Mouse (Mus musculus) midbrain, embryonic 11.5 days (tissue): ENCODE results near the gene Cdhr3. TPM values are rescaled to one million over a fixed set of nuclear protein-coding genes. Genes with fewer than 3 reads are reported as not detected.

ENCODE experiments used
- ATAC-seq: fragments of 200-750 bp; cut with Nextera tagmentation; 2 replicates; pipeline ENCODE4 v1.8.0; 2017; ENCODE audit warnings: moderate TSS enrichment, moderate library complexity; ENCODE audit not compliant: low FRiP score
- DNase-seq: peaks from one replicate; pipeline ENCODE4 v3.0.0; 2015; ENCODE audit warnings: low spot score; ENCODE audit errors: missing footprints
- H3K27ac ChIP-seq: fragments of 300-500 bp; sonication (generic); 2 replicates; pipeline ENCODE4 v1.5.1; 2014; ENCODE audit warnings: low read depth, low read length
- H3K27me3 ChIP-seq: fragments of 300-500 bp; sonication (generic); 2 replicates; pipeline ENCODE4 v1.6.1; 2014; ENCODE audit warnings: mild to moderate bottlenecking, low read length, moderate library complexity, mixed read lengths; ENCODE audit not compliant: control insufficient read depth, insufficient read depth
- H3K36me3 ChIP-seq: fragments of 300-500 bp; sonication (generic); 2 replicates; pipeline ENCODE4 v1.6.1; 2014; ENCODE audit warnings: mild to moderate bottlenecking, low read length, moderate library complexity, mixed read lengths; ENCODE audit not compliant: control insufficient read depth, insufficient read depth
- H3K4me1 ChIP-seq: fragments of 300-500 bp; sonication (generic); 2 replicates; pipeline ENCODE4 v1.6.1; 2014; ENCODE audit warnings: low read length; ENCODE audit not compliant: control insufficient read depth, insufficient read depth
- H3K4me2 ChIP-seq: fragments of 300-500 bp; sonication (generic); 2 replicates; pipeline ENCODE4 v1.6.1; 2014; ENCODE audit warnings: mild to moderate bottlenecking, moderate library complexity
- H3K4me3 ChIP-seq: fragments of 300-500 bp; sonication (generic); 2 replicates; pipeline ENCODE4 v1.5.1; 2014; ENCODE audit warnings: low read depth, low read length
- H3K9ac ChIP-seq: fragments of 300-500 bp; sonication (generic); 2 replicates; pipeline ENCODE4 v1.6.1; 2014; ENCODE audit warnings: low read length
- H3K9me3 ChIP-seq: fragments of 300-500 bp; sonication (generic); 2 replicates; pipeline ENCODE4 v1.6.1; 2016; ENCODE audit warnings: low read length; ENCODE audit not compliant: control insufficient read depth
- WGBS: fragments of 180-500 bp; shearing (Covaris S2); extraction: QIAGEN DNeasy Blood & Tissue Kit; methylation state at CpG from one replicate; pipeline ENCODE4 v1.1.7; 2014; 5-methylcytosine and 5-hydroxymethylcytosine counted together
- polyA plus RNA-seq: library from polyadenylated mRNA; unstranded; fragments of >200 nt; fragmentation: Nextera tagmentation; extraction: Ambion mirVana; gene quantifications from 2 replicates; pipeline ENCODE4 v1.2.1, GENCODE M21; 2014

Cdhr3 gene
- polyA plus RNA-seq, 1 experiment from 2014 or later, result not detected

DNA sequence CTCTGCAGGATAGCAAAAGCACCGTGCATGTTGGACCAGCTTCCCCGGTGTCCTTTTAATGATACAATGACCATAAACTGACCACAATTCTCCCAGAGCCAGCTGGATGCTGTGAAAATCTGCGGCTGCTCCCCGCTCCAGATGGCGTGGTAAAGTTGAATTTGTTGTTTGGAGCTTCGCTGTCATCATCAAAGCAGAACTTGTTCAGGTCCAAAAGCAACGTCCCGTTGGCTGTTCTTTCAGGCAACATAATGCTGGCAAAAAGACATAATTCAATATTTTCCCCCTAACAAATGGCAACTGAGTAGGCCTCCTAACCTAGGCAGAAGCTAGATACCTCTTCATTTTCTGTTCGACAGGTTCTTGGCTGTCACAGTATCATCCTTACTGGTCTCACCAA is 39.4 kb downstream of the Cdhr3 start:
- Histone ChIP-seq H3K27me3 (no peaks in the 10 kb centered on the region), H3K36me3 (no peaks in the 10 kb centered on the region), H3K9me3 (no peaks in the 10 kb centered on the region), H3K4me3 (no peak overlapping the region), H3K9ac (no peak overlapping the region), H3K27ac (no peak overlapping the region), H3K4me2 (no peak overlapping the region), H3K4me1 (peaks cover 6% of the 10 kb centered on the region)
- ATAC-seq, result no peak
- 90% methylated on average over 9 of the region's 9 CpGs for WGBS
- no peak for DNase-seq

- H3K9ac ChIP-seq, result no peak overlapping the region
- H3K27ac ChIP-seq, result no peak overlapping the region
- H3K4me3 ChIP-seq, result no peak overlapping the region
- no peaks in the 10 kb centered on the region for H3K36me3 ChIP-seq
- ATAC-seq, result no peak
- peaks cover 5% of the 10 kb centered on the region for H3K4me1 ChIP-seq
- no peak overlapping the region for H3K4me2 ChIP-seq
- no peaks in the 10 kb centered on the region for H3K9me3 ChIP-seq
- no peaks in the 10 kb centered on the region for H3K27me3 ChIP-seq
- peak; percentile 54 for DNase-seq
- 88% methylated on average over 3 of the region's 3 CpGs for WGBS
Observed at GRCm38 (mm10) chr12:33048391-33048790, 44.3 kb downstream of the Cdhr3 start.

GRCm38 (mm10) chr12:33046434-33046833 is 46.2 kb downstream of the Cdhr3 start:
- 81% methylated on average over 7 of the region's 7 CpGs for WGBS
- no peaks in the 10 kb centered on the region for H3K36me3 ChIP-seq
- peak; percentile 33; the same call in 1 of the 2 replicates for ATAC-seq

DNA sequence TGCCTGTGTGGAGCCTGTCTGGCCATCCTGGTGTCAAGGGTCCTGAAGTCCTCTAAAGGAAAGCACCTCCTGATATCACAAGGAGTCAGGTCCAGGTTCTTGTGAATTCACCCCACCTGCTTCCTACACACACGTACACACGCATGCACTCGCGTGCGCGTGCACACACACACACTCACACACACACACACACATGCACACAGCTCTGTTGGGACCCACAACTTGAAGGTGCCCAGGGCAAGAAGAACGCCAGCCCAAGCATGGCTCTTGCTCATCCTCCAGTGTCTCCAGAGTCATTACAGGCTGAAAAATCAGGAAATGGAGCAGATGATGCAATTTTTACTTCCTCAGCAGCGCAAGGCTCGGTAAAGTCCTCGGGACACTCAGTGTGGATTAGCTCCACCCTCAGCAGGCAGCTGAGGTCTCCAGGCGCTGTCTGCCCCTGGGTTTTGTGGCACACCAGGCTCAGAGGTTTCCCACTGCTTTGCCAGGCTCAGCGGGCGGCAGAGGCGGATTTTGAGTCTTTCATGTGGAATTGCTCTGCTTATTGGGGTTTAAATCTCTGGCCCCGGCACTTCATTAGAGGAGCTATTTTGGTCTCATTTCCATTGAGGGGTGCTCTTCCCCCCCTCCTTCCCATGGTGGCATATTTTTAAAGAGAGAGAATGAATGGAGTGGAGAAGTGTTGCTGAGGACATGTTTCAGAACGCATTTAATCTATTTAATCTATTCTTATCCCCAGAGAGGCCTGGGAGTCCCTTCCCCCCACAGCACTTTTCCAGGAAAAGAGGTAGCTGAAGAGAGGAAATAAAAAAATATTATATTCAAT is 46.9 kb downstream of the Cdhr3 start:
- H3K4me2 ChIP-seq, result no peak overlapping the region
- H3K4me1 ChIP-seq, result peaks cover 5% of the 10 kb centered on the region
- H3K36me3 ChIP-seq, result no peaks in the 10 kb centered on the region
- no peak overlapping the region for H3K9ac ChIP-seq
- H3K27me3 ChIP-seq, result no peaks in the 10 kb centered on the region
- H3K27ac ChIP-seq, result no peak overlapping the region
- ATAC-seq (0 out of 2 replicates have a peak, but pooled peaks have one; percentile 54), DNase-seq (peak; percentile 83)
- 46% methylated on average over 16 of the region's 16 CpGs for WGBS
- no peaks in the 10 kb centered on the region for H3K9me3 ChIP-seq
- H3K4me3 ChIP-seq, result no peak overlapping the region

More at GRCm38 (mm10) chr12:33046434-33046833, 46.2 kb downstream of the Cdhr3 start:
- Histone ChIP-seq H3K4me3 (no peak overlapping the region), H3K4me1 (peaks cover 5% of the 10 kb centered on the region), H3K9ac (no peak overlapping the region), H3K27ac (no peak overlapping the region), H3K27me3 (no peaks in the 10 kb centered on the region), H3K4me2 (no peak overlapping the region), H3K9me3 (no peaks in the 10 kb centered on the region)
- no peak for DNase-seq

DNA sequence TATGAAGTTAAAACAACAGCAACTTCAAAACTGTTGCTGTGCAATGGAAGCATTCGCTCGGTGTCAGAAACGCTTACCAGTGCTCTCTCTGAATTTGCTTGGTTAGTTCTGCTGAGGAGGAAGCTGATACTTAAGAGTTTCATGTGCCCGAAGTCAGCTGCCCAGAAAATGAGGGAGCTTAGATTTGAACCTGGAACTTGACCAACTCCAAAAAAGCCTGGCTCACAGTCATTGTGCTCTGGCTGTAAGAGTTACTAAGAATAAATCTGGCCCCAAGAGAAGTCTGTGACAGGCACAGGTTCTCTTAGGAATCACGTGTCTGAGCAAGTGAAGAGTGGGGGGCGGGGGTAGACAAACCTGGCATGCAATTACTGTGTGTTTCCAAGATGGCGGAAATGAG is 51.2 kb downstream of the Cdhr3 start:
- Histone ChIP-seq H3K27ac (no peak overlapping the region), H3K27me3 (no peaks in the 10 kb centered on the region), H3K4me3 (no peak overlapping the region), H3K36me3 (no peaks in the 10 kb centered on the region), H3K9ac (no peak overlapping the region), H3K4me2 (no peak overlapping the region), H3K9me3 (no peaks in the 10 kb centered on the region), H3K4me1 (peaks cover 9% of the 10 kb centered on the region)
- DNase-seq (no peak), ATAC-seq (no peak)
- WGBS, result 92% methylated on average over 7 of the region's 7 CpGs

DNA sequence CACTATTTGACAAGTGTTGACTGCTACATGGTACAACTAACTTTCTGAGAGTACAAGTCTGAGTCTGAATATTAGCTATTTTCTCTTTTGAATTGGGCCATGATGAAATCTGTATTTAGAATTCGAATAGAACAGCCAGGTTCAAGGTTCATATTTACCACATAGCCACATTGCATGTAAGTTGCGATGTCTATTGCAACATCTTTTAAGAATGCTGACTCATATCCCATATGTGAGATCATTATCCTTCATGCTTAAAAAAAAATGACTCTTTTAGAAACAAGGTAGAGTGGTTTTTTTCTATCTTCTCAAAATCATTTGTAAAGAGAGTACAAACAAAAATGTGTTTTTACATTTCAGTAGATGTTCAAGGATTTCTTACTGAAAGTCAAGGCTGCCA is 51.9 kb downstream of the Cdhr3 start:
- no peak for ATAC-seq
- 88% methylated on average over 2 of the region's 2 CpGs for WGBS
- peak; percentile 31 for DNase-seq

GRCm38 (mm10) chr12:33038676-33039075 is 54.0 kb downstream of the Cdhr3 start:
- Histone ChIP-seq H3K4me1 (peaks cover 18% of the 10 kb centered on the region), H3K9ac (no peak overlapping the region), H3K9me3 (no peaks in the 10 kb centered on the region), H3K36me3 (no peaks in the 10 kb centered on the region), H3K4me3 (no peak overlapping the region), H3K27ac (no peak overlapping the region), H3K4me2 (no peak overlapping the region), H3K27me3 (no peaks in the 10 kb centered on the region)
- DNase-seq, result peak; percentile 37
- no peak for ATAC-seq

More for the DNA sequence above, 51.9 kb downstream of the Cdhr3 start:
- H3K9me3 ChIP-seq, result no peaks in the 10 kb centered on the region
- H3K27ac ChIP-seq, result no peak overlapping the region
- no peaks in the 10 kb centered on the region for H3K36me3 ChIP-seq
- H3K4me2 ChIP-seq, result no peak overlapping the region
- no peak overlapping the region for H3K4me3 ChIP-seq
- peaks cover 9% of the 10 kb centered on the region for H3K4me1 ChIP-seq
- no peaks in the 10 kb centered on the region for H3K27me3 ChIP-seq
- no peak overlapping the region for H3K9ac ChIP-seq

DNA sequence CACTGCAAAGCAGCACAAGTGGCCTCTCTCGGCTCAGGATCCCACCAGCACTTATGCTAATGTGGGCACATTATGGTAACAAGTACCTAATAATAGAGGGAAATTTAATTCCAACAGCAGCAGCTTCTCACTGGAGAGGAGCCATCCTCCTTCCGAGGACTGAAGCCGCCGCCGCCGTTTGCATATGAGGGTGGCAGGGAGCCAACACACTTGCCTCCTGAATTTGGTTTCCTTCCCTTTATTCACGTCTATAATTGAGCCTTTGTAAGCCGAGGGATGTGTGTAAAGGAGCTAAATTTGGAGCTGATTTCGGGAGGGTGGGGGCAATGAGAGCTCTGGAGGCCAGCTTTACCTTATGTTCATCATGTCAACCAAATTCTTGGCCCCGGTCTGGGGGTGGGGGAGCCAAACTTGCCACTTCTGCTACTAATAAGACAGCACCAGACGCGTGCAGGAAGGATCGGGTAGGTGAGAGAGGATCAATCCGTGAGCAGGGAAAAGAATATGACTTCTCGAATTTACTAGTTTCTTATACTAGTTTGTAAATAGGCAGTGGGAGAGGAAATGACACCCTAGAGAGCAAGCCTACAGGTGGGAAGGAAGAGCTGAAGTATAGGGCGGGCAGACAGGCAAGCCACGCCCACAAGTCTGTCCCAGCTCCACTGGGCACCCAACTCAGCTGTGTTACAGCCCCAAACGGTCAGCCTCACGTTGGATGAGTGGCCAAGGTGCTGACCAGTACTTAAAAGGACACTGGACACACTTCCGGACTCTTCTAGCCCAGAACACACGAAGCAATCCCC is 56.8 kb downstream of the Cdhr3 start:
- H3K36me3 ChIP-seq, result no peaks in the 10 kb centered on the region
- WGBS, result 27% methylated on average over 21 of the region's 21 CpGs
- H3K27me3 ChIP-seq, result no peaks in the 10 kb centered on the region
- DNase-seq (no peak), ATAC-seq (peak; percentile 87)
- H3K9ac ChIP-seq, result peak overlapping the region; percentile 6; the same call in 1 of the 2 replicates
- H3K4me1 ChIP-seq, result peaks cover 18% of the 10 kb centered on the region
- no peak overlapping the region; the same call in 1 of the 2 replicates for H3K27ac ChIP-seq
- H3K9me3 ChIP-seq, result no peaks in the 10 kb centered on the region
- H3K4me2 ChIP-seq, result peak overlapping the region; percentile 33
- no peak overlapping the region for H3K4me3 ChIP-seq
